Mouse (Mus musculus) heart, embryonic 10.5 days (tissue): ENCODE measurements at regions not wholly inside any gene's neighbourhood (a gene's known extent, or its start where the extent isn't known, plus 50 kb on each side); places are given as distances from the start of the nearest gene placed in this dataset.
"Not testable (repeated sequence)": the region's sequence is repeated elsewhere in the genome, so short reads cannot be mapped to it uniquely, and the experiment has no call there.

Experiments
- DNase-seq: peaks from one replicate; pipeline ENCODE4 v3.0.0-alpha.2; 2017; ENCODE audit warnings: low spot score
- H3K27ac ChIP-seq: fragments of 300-500 bp; sonication (generic); 2 replicates; pipeline ENCODE4 v1.5.1; 2016; ENCODE audit warnings: mild to moderate bottlenecking
- H3K27me3 ChIP-seq: fragments of 300-500 bp; sonication (generic); 2 replicates; pipeline ENCODE4 v1.6.1; 2016; ENCODE audit warnings: mild to moderate bottlenecking; ENCODE audit not compliant: poor library complexity, insufficient read depth, severe bottlenecking
- H3K36me3 ChIP-seq: fragments of 300-500 bp; sonication (generic); 2 replicates; pipeline ENCODE4 v1.6.1; 2016; ENCODE audit warnings: mild to moderate bottlenecking, moderate library complexity
- H3K4me1 ChIP-seq: fragments of 300-500 bp; sonication (generic); 2 replicates; pipeline ENCODE4 v1.6.1; 2016; ENCODE audit warnings: mild to moderate bottlenecking
- H3K4me3 ChIP-seq: fragments of 300-500 bp; sonication (generic); 2 replicates; pipeline ENCODE4 v1.5.1; 2016; ENCODE audit warnings: mild to moderate bottlenecking, moderate library complexity
- H3K9me3 ChIP-seq: fragments of 300-500 bp; sonication (generic); 2 replicates; pipeline ENCODE4 v1.6.1; 2016; ENCODE audit warnings: mild to moderate bottlenecking, moderate library complexity
- WGBS: fragments of 180-500 bp; shearing (Covaris S2); methylation state at CpG from one replicate; pipeline ENCODE4 v1.1.7; 2016; 5-methylcytosine and 5-hydroxymethylcytosine counted together

DNA sequence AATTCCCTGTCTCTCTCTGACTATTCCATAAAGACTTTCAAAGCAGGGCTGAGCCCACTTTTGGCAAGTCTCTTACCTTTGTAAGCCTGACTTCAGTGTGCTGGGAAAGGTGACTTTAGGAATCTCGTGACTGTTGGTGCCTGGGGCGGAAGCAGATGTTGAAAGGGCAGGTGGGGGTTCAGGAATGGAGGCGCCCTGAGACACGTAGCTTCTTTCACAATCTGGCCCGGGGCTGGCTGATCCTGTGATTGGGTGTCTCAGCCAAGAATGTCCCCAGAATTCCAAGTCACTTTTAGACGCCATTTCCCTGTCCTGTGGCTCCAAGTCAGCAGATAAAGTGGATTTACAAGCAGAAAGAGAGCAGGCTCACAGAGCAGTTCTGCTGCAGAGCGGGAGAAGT, 527.8 kb downstream of the Zfp704 start:
- no peak for DNase-seq
- Histone ChIP-seq H3K36me3 (no peaks in the 10 kb centered on the region), H3K4me1 (peaks cover 24% of the 10 kb centered on the region), H3K4me3 (no peak overlapping the region), H3K9me3 (no peaks in the 10 kb centered on the region), H3K27me3 (no peaks in the 10 kb centered on the region), H3K27ac (no peak overlapping the region)
- WGBS: 58% methylated on average over 7 of the region's 7 CpGs

DNA sequence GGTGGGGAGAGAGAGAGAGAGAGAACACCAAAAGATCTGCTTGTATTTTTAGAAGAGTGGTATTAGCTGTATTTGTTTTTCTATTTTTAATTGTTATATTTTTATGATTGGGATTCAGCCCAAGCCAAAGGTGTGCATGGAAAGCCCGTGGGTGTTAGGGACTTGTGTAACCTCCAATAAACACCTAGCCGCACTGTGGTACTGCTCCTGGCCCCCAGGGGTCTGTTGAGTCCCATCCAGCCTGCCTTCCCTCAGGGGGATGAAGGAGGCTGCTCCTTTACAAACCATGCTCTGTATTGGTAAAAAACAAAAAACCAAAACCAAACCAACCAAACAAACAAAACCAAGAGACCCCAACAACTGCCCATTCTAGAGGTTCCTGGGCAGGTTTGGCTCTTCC, 531.7 kb downstream of the Zfp704 start:
- H3K4me1 ChIP-seq: 0 out of 2 replicates have a peak, but pooled peaks cover 9% of the 10 kb centered on the region
- WGBS: 82% methylated on average over 2 of the region's 2 CpGs
- no peak overlapping the region for H3K27ac ChIP-seq
- H3K4me3 ChIP-seq: no peak overlapping the region
- no peaks in the 10 kb centered on the region for H3K36me3 ChIP-seq
- H3K9me3 ChIP-seq: no peaks in the 10 kb centered on the region
- DNase-seq: no peak
- no peaks in the 10 kb centered on the region for H3K27me3 ChIP-seq

DNA sequence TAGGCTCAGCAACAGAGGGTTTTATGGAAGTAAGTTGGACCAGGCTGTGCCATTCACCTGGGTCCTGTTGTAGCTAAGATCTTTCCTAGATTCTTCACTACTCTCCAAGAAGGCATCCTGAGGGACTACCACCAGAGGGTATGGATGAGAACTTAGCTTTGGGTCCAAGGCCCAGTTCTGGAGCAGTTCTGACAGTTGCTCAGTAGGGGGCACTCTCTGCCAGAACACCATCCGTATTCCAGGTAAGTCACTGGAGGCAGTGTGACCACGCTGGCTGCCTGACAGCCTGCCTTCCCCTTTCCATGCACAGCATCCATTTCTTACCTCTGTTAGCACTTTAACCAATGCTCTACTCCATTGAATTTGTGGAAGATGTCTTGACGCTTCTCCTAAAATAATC, 533.2 kb downstream of the Zfp704 start:
- Histone ChIP-seq H3K36me3 (no peaks in the 10 kb centered on the region), H3K27ac (no peak overlapping the region), H3K4me3 (no peak overlapping the region), H3K9me3 (no peaks in the 10 kb centered on the region), H3K27me3 (no peaks in the 10 kb centered on the region), H3K4me1 (0 out of 2 replicates have a peak, but pooled peaks cover 8% of the 10 kb centered on the region)
- 18% methylated on average over 3 of the region's 3 CpGs for WGBS
- no peak for DNase-seq

DNA sequence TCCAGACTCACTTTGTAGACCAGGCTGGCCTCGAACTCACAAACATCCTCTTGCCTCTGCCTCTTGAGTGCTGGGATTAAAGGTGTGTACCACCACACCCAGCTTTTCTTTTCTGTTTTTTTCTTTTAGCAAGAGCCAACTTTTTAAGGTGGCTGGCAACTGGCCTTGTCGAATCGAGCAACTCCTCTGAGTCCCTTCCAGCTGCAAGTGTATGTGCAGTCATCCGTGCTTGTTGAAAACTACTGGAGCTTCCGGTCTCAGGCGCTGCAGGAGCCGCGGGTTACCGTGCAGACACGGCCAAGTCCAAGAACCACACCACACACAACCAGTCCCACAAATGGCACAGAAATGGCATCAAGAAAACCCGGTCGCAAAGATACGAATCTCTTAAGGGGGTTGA, 537.4 kb downstream of the Zfp704 start:
- H3K27ac ChIP-seq, DNase-seq, H3K9me3 ChIP-seq, H3K4me3 ChIP-seq, H3K36me3 ChIP-seq, H3K27me3 ChIP-seq, H3K4me1 ChIP-seq: not testable (repeated sequence)
- WGBS: 85% methylated on average over 13 of the region's 13 CpGs

DNA sequence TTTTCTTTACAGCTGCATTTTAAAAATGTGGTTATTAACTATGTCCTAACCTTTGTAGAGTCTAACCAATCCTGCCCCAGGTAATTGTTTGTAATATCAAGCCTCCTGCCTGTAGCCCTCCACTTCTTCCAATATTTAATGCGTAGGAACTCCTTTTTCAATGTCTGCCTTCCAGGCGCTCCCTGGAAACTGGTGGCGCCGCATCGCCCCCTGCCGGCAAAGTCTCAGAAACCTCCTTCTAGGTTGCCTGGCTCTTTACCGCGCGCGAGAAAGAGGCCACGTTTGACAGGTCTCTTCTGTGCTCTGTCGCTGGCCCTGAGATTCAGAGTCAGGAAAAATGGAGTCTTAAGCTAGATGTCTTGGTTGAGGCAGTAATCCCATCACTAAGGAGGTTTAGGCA, 542.8 kb downstream of the Zfp704 start:
- H3K4me3 ChIP-seq: no peak overlapping the region
- 5% methylated on average over 12 of the region's 12 CpGs for WGBS
- H3K4me1 ChIP-seq: no peaks in the 10 kb centered on the region
- peak; percentile 84 for DNase-seq
- no peaks in the 10 kb centered on the region for H3K36me3 ChIP-seq
- H3K9me3 ChIP-seq: no peaks in the 10 kb centered on the region
- H3K27me3 ChIP-seq: no peaks in the 10 kb centered on the region
- no peak overlapping the region for H3K27ac ChIP-seq

DNA sequence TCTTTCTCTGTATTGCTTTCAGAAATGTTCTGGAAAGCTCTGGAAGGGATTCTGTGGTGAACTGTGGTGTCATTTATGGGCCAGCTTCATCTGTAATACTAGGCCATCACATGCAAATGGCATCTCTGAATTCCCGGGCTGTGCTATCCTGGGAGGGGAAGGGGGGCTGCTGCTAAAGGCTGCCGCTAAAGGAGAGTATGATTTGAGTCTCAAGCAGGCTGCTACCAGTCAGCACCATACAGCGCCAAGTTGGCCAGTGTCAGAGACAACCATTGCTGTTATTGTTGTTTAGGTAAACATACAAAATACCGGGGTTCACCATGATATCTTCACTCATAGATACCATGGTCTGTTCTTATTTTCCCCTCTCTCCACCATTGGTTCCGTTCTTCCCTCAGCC, 543.5 kb downstream of the Zfp704 start:
- WGBS: 78% methylated on average over 5 of the region's 5 CpGs

DNA sequence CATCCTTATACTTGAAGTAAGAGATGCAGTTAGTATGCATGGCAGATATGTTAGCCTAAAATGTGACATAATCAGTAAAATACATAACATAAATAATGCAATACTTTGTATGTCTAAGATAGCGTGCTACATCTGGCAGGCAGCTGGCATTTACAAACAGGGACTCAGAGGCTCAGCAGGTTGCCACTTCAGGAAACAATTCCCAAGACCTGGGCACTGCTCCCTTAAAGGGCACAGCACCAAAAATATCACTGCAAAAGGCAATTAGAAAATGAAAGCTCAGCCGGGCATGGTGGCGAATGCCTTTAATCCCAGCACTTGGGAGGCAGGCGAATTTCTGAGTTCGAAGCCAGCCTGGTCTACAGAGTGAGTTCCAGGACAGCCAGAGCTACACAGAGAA, 544.0 kb downstream of the Zfp704 start:
- no peaks in the 10 kb centered on the region for H3K27me3 ChIP-seq
- no peaks in the 10 kb centered on the region for H3K4me1 ChIP-seq
- H3K27ac ChIP-seq: no peak overlapping the region

More for the DNA sequence above, 543.5 kb downstream of the Zfp704 start:
- Histone ChIP-seq H3K4me1 (no peaks in the 10 kb centered on the region), H3K9me3 (no peaks in the 10 kb centered on the region), H3K27ac (no peak overlapping the region), H3K36me3 (no peaks in the 10 kb centered on the region), H3K4me3 (no peak overlapping the region), H3K27me3 (no peaks in the 10 kb centered on the region)
- DNase-seq: no peak

DNA sequence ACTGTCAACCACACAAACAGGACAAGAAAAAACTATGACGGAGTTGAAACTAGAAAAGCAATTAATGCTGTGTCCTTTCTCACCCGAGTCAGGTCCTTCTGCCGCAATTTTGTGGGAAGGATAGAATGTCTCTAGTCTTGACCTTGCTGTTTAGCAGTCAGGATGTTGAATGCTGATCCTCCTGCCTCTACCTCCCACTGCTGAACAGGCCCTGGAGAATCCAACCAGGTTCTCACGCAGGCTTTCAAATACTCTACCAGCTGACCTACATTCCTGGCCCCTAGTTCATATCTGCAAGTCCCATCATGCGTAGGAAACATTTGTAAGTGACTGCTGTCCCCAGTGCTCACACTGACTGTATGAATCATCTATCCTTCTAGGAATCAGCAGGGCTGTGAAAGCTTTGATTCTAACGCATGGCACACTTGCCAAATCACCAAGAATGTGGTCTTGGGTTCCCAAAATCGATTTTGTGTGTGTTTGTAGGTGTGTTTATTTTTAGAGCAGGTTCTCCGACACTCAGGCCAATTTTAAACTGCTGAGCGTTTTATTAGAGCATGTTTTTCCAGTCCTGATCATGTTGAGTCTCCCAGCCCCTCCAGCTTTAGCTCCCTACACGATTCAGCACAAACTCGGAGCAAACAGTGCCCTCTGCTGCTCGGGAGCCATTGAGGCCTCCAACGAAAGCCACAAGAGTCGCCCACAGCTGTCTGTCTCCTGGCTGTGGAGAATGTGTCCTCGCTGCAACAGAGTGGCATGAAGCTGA, 545.4 kb downstream of the Zfp704 start:
- Histone ChIP-seq H3K27me3 (no peaks in the 10 kb centered on the region), H3K27ac (no peak overlapping the region), H3K9me3 (no peaks in the 10 kb centered on the region), H3K4me3 (no peak overlapping the region), H3K36me3 (no peaks in the 10 kb centered on the region), H3K4me1 (no peaks in the 10 kb centered on the region)
- WGBS: 43% methylated on average over 15 of the region's 15 CpGs
- peak; percentile 76 for DNase-seq

More for the DNA sequence above, 544.0 kb downstream of the Zfp704 start:
- no peak for DNase-seq
- H3K36me3 ChIP-seq: no peaks in the 10 kb centered on the region
- 87% methylated on average over 5 of the region's 5 CpGs for WGBS
- H3K9me3 ChIP-seq: no peaks in the 10 kb centered on the region
- H3K4me3 ChIP-seq: no peak overlapping the region

DNA sequence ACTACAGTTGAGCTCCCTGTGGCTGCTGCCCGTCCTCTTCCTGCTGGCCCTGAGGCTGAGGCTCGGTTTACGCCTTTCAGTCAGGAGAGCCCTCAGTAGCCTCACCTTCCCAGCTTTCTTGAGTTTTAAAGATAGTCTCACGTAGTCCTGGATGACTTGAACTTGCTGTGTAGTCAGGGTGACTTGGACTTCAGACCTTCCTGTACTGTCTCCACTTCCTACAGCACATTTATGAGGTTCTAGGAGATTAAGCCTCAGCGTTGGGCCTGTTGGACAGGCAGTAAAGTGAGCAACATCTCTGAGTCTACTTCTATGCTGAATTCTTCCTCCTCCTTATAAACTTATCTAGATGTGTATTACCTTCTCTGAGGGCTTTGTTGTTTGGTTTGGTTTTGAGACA, 546.2 kb downstream of the Zfp704 start:
- WGBS: 78% methylated on average over 5 of the region's 5 CpGs
- no peaks in the 10 kb centered on the region for H3K36me3 ChIP-seq
- no peaks in the 10 kb centered on the region for H3K4me1 ChIP-seq
- no peak overlapping the region for H3K4me3 ChIP-seq
- H3K9me3 ChIP-seq: no peaks in the 10 kb centered on the region
- H3K27ac ChIP-seq: no peak overlapping the region
- DNase-seq: no peak
- H3K27me3 ChIP-seq: no peaks in the 10 kb centered on the region

DNA sequence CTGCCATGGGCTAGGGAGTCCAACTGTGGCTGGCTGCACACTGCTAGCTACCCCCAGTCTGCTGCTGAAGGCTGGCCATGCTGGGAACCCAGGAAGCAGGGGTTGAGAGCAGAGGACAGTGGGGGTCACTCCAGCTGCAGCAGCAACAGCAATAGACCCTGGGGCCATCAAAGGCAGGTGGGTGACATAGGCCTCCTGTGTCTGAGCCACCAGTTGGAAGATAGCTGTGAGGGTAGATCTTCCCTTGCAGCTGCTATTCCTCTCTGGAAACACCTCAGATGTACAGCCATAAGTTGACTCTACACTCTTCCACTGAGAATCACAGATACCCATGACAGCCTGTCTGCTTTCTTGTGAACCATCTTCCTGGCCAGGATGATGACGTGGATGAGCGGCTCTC, 548.5 kb downstream of the Zfp704 start:
- DNase-seq: peak; percentile 53
- 86% methylated on average over 2 of the region's 2 CpGs for WGBS
- Histone ChIP-seq H3K4me3 (no peak overlapping the region), H3K27me3 (no peaks in the 10 kb centered on the region), H3K4me1 (no peaks in the 10 kb centered on the region), H3K9me3 (no peaks in the 10 kb centered on the region), H3K27ac (no peak overlapping the region), H3K36me3 (no peaks in the 10 kb centered on the region)

DNA sequence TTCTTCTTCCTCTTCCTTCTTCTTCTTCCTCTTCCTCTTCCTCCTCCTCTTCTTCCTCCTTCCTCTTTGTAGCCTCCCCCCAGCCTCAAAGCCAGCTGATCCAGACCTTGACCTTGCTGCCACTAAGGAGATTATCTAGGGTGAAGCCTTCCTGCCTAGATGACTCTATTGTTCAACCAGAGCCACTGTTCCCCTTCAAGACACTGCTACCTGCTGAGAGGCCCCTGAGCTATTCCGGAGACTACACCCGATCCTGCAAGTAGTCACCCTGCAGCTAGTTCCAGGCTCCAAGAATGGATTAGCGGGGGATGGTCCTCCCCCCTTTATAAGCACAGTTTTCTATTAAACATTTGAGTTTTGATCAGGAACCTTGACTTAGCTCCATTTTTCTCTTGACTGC, 552.2 kb downstream of the Zfp704 start:
- H3K27ac ChIP-seq, H3K4me3 ChIP-seq, H3K36me3 ChIP-seq, H3K4me1 ChIP-seq, H3K27me3 ChIP-seq, H3K9me3 ChIP-seq: not testable (repeated sequence)
- 64% methylated on average over 3 of the region's 3 CpGs for WGBS
- peak; percentile 17 for DNase-seq

DNA sequence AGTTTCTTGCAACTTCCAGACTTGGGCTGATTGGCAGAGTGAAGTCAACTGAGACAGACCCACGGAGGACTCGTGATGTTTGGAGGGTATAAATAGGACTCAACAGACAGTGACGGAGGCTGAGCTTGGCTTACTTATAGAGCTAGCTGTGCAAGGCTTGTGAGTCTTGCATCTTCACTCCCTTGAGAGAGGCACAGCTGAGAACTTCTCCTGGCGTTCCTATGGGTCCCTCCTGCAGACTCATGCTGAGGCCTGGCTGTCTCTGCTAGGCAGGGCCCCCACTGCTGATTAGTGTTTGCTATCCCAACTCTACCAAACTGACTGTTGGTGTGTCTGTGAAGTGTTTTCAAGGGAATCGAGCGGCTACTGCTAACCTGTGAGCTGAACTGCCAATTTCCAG, 553.0 kb downstream of the Zfp704 start:
- 71% methylated on average over 6 of the region's 6 CpGs for WGBS
- H3K4me3 ChIP-seq: no peak overlapping the region
- H3K27ac ChIP-seq: no peak overlapping the region
- no peaks in the 10 kb centered on the region for H3K27me3 ChIP-seq
- no peaks in the 10 kb centered on the region for H3K36me3 ChIP-seq
- DNase-seq: peak; percentile 67
- H3K9me3 ChIP-seq: no peaks in the 10 kb centered on the region
- peaks cover 4% of the 10 kb centered on the region; the same call in 1 of the 2 replicates for H3K4me1 ChIP-seq

DNA sequence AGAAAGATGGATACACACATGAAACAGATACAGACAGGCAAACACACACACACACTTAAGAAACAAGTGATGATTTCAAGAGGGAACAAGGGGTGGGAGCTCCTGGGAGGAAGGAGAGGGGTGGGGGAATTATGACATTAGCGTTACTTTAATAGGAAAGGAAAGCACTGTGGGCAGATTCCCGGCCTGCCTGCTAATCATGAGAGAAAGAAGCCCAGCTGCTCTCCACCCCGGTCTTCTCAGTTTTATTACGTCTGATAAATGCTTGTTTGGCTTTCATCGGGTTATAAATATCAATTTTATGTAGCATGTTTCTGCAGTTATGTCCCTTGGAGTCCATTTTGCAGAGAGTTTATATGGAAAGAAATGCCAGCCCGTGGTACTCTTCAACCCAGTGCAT, 554.1 kb downstream of the Zfp704 start:
- Histone ChIP-seq H3K4me1 (peaks cover 4% of the 10 kb centered on the region; the same call in 1 of the 2 replicates), H3K27me3 (no peaks in the 10 kb centered on the region), H3K9me3 (no peaks in the 10 kb centered on the region), H3K27ac (no peak overlapping the region), H3K4me3 (no peak overlapping the region), H3K36me3 (no peaks in the 10 kb centered on the region)
- DNase-seq: no peak
- WGBS: 82% methylated on average over 6 of the region's 6 CpGs
